Mouse (Mus musculus) retina, embryonic 14.5 days (tissue): ENCODE results near the gene Fbxo33.
A peak's percentile ranks its signal among the peaks of the same experiment; 100 is the strongest.
"Not testable (repeated sequence)": the region's sequence is repeated elsewhere in the genome, so short reads cannot be mapped to it uniquely, and the experiment has no call there.

Experiments
- DNase-seq: peaks from one replicate; pipeline ENCODE4 v3.0.0-alpha.2; 2015; ENCODE audit warnings: low spot score

Fbxo33 gene

DNA sequence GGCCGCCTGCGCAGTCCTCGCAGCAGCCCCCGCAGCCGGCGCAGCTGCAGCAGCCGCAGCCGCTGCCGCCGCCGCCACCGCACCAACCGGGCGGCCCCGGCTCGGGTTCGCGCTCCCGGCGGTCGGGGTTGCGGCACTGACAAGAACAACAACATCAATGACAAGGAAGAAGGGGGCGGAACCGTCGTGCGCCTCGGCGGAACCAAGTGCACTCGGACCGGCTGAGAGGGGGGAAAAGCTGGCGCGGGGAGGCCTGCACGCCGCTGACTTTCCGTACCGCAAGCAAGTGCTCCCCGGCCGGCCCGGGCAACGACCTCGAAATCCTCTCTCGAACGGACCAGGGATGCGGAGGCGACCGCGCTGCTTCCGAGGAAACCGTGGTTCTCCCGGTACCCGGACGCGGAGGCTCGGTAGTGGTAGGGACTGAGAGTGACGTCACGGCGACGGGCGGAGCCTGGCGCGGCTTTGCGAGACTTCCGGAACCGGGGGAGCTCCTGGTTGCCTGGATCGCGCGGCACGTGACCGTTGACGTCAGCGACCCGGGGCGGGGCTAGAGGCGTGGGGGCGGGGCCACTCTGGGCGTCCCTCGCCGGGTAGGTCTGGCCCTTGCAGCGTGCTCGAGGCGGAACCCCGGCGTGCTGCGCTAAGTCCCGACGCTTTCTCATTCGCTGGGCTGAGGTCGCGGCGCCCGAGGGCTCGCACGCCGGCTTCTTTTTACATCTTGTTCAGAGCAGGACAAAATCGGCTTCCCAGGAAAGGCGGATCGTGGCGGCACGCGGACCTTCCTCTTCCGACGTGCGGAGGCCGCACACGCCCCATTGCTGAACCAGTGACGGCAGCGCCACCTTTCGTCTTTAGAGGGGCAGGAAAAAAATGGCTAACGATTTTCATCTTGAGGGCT is at the start of gene Fbxo33:
Gene Fbxo33 (minus strand): TSS at position 401 of the 901 bp plus-strand sequence.
- DNase-seq, result peak; percentile 98

DNA sequence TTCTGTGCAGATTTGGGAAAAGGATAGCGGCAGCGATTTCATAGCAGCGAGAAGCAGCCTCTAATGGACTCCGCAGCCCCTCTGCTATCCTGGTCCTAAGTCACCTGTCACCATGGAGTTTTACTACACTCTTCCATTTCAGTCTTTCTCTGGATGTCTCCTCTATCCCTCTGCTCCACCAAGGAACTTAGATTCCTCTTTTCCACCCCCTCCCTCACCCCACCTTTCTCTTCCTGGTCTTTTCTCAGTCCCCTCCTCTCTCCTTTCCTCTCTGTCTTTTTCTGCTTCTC is 46.4 kb upstream of the Fbxo33 start:
- DNase-seq, result no peak

DNA sequence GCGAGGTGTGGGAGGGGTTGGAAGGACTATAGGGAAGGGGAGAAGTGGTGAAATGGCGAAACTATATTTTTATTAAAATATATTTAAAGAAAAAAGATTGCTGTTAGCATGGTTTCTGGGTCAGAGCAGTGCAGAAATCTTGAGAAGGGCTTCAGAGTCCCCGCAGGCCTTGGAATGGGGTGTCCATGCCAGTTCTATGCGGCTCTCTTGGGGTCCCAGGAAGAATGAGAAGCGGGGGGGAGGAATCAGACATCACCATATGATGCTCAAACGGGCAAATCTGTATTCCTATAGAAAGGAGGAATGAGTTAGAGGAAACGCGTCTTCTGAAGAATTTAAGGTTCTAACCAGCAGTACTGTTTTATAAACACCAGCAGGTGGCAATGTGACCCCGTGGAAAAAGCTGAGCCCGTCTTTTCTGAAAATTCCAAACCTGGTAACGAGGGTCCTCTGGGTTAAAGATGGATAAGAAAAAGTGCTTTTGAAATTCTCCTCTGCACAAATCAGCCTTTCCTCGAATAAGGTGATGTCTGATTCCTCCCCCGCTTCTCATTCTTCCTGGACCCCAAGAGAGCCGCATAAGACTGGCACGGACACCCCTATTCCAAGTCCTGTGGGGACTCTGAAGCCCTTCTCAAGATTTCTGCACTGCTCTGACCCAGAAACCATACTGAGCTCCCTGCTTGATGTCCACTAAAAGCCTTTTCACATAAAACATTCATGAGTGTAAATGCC is 45.8 kb upstream of the Fbxo33 start:
- DNase-seq, result peak; percentile 84

DNA sequence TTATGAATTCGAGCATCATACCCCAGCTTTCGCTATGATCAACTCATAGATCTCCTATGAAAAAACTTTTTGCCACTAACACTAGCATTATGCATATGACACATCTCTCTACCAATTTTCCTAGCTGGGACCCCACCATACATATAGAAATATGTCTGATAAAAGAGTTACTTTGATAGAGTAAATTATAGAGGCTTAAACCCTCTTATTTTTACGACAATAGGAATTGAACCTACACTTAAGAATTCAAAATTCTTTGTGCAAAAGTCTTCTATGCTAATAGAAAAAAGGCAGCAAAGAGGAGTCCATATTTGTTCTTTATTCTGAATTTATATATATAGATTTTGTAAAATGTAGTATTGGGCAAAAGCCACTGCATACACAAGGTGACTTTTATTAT is 43.3 kb upstream of the Fbxo33 start:
- DNase-seq, result no peak

DNA sequence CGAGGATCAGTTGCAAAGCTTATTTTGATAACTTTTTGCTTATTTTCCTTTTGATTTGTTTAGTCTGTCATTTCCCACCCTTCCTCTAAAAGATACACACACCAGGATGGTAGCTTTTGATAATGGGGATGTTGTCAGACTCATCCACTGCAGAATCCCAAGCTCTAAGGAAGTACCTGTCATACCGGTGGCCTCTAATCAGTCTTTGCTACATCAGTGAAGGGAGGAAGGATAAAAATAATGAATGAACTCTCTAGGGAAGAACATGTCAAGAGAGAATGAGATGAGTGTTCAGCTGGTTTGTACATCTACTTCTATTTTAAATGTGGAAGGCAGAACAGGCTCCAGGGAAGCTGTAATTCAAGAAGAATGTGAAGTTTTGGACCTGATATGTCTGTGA is 41.3 kb upstream of the Fbxo33 start:
- no peak for DNase-seq

DNA sequence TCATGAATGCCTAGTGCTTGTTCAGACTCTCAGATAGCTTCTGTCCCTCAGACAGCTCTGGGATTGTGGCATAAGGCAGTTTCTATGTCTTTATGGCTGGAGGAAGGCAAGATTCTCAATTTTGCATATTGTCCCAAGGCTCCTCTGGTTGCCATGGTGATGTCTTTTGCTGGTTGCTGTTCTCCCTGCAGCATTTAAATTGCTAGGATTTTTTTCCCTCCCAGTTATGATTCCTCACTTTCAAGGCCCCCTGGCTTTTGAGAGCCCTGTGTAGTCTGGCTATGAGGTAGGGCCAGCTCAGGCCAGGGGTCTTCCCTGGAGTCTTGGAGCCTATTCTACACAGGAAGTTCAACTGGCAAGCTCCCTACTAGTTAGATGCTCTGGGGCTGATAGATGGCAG is 40.8 kb upstream of the Fbxo33 start:
- DNase-seq, result no peak

DNA sequence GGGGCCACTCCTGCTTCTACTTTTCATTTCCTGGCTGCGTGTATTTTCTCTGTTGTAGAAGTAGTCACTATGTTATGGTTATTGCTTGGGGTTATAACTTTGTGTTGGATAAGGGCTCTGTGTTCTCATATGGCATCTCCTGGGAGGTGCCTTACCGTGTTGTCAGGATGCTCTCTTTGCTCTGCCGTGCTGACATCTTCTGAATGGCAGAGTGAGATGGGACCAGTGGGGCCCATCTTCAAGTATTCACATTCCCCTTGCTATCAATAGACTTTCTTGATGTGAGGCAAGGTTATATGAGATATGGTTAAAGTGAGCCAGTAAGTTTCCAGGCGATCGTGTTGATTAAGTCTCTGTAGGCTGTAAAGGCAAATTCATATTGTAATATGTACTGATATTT is 39.5 kb upstream of the Fbxo33 start:
- DNase-seq, result no peak

DNA sequence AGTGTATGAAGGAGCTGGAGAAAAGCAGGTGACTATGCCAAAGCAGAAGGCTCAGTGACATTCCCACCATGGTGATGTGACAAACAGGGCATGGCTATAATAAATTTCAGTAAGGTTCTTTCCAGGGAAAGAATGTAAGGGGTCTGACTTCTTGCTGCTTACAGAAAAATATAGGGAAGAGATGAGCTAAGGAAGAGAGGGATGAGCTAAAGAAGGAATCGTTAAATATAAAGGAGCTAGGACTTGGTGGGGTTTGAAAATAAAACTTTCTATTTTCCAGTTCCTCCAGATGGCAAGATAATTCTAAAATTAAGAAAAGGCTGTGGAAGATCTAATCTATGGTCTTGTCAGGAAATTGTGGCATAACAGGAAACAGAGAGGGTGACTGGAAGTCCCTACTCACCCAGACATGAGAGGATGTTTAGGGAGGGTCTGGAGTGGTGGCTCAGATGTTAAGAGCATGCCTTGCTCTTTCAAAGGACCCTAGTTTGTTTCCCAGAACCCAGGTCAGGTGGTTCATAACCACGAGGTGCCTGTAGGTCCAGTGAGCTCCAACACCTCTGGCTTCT is 30.8 kb upstream of the Fbxo33 start:
- no peak for DNase-seq

DNA sequence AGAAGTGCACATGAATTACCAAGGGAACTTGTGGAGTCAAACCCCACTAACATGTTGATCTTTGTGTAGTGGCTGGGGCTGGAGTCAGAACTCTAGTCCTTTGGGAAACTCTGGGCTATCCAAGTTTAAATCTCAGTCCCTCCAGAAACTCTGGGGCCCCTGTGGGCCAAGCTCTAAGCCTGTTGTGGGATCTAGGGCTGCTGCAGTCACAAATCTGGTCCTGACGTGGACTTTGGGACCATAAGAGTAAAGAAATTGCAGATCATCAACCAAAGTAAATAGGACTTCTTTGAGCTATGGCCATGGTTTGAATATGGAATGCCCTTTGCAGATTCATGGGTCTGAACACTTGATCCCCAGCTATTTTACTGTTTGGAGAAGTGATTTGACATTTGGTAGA is 29.4 kb upstream of the Fbxo33 start:
- no peak for DNase-seq

DNA sequence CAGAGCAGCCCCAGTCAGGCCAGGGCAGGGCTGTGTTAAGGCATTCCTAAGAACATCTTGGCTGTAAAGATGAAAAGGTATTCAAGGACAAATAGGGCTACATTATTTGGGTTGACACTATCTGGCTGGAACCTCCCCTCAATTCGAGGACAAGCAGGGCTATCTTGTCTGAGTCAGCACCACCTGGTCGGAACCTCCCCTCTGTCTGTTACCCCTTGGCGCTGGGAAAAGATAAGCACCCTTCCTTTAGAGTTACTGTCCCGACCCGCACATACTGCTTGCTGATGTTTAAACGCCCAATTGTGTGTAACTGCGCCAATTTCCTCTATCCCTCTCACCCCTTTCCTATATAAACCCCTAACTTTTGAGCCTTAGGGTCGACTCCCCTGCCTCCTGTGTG is 21.5 kb upstream of the Fbxo33 start:
- not testable (repeated sequence) for DNase-seq

DNA sequence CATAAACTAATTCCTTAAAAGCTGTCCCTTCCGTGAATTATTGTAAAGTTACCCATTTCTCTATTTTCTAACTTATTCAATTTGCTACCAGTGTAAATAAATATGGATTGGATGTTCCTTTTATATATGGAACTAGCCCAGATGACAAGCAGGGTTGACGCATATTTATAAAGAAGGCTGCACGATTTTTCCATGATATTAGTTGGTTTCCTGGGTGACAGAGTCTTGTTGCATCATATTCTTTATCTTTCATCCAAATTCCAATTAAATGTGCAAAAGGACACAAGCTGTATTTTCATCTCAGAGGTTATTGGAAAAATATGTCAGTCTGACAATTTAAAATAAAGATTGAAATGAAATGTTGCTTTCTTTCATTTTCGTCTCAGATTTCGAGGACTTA is 18.9 kb upstream of the Fbxo33 start:
- DNase-seq, result no peak

DNA sequence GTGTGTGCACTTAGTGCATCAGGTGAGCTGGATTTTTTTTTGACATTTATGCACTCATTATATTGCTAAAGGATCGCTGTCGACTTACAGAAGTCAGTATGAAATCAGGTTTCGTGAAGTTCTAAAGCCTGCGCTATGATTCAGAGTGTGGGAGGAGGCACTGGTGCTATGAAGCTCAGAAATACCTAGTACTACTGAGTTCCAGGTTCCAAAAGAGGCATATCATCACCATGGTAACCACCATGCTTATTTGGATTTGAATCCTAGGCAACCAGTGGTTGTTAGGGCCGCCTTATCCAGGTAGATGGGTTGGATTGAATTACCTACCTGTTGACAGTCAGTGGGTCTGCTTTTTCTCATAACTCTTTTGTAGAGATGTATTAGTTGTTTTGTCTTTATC is 8.9 kb upstream of the Fbxo33 start:
- no peak for DNase-seq

DNA sequence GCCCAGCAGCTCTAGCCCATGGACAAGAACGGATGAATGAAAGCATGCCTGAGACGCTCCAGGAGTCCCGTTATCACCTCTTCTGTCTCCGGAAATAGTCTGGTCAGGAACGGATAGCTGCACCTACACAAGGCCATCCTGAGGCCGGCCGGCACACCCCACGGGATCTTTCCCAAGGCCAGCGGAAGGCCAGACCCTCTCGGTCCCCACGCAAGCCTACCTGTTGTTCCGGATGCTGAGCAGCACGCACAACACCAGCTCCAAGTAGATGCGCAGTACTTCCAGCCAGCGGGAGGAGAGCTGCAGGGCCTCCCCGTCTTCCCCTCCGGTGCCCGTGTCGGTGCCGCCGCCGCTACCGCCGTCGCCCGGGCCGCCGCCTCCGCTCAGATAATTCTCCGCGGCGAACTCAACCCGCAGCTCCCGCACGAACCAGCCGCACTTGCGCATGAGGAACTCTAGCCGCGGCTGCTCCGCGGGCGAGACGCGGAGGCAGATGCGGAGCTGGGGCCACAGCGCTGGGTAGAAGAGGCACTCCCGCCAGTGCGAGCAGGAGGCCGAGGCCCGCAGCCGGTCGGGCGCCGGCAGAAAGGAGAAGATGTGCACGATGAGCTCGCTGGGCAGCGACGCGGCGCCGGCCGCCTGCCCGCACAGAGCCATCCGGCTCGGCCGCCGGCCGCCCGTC is 744 bp downstream of the Fbxo33 start:
- peak; percentile 38 for DNase-seq

DNA sequence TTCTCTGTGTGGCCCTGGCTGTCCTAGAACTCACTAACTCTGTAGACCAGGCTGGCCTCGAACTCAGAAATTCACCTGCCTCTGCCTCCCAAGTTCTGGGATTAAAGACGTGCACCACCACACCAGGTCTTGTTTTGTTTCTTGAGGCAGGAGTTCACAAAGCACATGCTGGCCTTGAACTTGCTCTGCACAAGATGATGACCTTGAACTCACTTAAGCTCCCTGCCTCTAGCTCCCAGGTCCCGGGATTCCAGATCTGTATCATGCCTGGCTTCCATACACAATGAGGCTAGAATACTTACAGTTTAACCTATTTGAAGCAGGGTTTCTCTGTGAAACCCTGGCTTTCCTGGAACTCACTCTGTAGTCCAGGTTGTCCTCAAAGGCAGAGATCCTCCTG is 2.2 kb downstream of the Fbxo33 start:
- no peak for DNase-seq

DNA sequence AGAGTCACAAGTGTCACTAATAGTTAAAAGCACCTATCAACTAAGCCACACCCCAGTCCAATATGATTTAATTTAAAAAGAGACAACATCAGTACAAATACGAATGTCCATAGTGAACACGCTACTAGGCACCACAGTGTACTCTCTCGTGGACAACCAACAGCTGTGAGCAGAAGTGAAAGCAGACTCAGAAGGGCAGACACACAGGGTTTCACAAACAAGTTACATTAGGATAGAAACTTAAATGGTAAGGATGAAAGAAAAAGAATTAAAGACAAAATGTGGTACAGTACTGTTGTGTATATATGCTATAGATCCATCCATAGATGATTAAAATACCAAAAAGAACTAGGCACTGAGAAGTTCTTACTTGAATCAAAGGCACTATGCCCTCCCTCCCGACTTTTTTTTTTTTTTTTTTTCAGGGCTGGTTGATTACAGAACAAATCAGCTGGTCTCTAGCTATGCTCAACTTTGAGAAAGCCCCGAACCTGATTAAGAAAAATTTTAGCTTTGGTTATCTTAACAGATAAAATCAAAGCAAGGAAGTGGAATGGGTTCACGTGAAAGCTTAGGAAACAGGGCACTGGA is 2.8 kb downstream of the Fbxo33 start:
- DNase-seq, result no peak

DNA sequence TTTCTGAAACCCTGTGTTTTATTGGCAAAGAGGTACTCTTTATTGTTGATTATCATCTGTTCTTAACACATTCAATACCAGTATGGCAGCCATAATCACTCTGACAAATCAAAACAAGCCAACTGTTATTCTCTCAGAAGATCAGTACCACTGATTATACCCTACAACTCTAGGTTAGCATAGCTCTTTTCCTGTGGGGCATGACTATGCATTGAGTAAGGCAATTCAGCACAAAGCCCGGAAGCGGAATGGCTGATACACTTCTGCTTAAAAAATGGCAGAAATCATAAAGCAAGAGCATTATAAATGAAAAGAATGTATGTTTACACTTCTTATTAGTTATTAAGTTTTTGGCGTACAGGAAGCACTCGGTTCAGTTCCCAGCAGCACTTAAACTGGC is 3.3 kb downstream of the Fbxo33 start:
- DNase-seq, result no peak

DNA sequence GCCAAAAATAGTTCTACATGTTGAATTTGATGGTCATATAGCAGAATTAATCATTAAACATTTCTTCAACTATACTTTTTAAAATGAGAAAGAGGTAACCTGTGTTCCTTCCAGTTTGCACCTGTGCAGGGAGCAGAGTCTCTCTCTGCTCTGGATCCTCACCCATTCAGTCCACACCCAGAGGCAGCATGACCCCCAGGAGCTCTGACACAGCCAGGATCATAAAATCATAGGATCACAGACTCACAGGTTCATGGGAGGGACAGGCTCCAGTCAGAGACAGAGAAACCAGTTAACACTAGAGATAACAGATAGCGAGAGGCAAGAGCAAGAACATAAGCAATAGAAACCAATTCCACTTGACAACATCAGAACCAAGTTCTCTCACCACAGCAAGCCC is 11.7 kb downstream of the Fbxo33 start:
- no peak for DNase-seq

DNA sequence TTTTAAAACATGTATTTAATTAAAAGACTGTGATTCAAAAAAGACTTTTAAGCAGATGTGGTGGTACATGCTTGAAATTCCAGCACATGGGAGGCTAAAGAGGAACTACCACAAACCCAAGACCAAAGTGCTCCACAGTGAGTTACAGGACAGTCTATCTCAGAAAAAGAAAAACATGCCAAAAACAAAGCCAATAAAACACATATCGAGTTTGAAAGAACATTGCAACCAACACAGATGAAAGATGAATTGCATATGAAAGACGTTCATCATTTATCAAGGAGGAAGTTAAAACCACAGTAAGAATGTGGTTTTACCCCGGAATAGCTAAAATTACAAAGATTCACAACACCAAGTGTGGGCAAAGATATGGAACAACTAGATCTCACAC is 12.5 kb downstream of the Fbxo33 start:
- DNase-seq, result no peak

DNA sequence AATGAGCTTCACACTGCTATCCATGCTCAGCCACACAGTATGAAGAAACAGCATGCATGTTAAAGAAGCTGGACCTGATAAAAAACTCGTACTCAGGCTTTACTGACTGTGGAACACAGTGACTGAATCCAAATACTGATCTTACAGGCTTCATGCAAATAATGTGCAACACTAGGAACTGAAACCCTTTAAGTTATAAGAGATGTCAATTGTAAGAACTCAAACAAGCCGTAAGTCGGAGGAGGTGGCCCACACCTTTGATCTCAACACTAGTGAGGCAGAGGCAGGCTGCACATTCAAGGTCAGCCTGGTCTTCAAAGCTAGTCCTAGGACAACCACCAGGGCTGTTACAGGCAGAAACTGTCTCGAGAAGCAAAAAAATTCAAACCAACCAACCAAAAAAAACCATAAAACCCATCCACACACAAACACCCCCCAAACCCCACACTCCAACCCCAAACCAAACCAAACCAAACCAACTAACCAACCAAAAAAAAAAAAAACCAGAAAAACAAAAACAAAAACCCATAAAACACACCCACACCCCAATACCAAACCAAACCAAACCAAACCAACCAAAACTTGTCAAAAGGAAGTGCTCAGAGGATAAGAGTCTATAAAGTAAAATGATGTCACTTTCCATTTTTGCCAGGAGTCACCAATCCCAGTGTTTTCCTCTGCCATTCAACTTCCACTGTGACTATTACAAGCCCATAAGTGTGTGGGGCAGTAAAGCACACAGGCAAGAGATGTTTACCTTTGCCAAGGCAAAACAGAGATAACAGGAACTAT is 13.1 kb downstream of the Fbxo33 start:
- no peak for DNase-seq

DNA sequence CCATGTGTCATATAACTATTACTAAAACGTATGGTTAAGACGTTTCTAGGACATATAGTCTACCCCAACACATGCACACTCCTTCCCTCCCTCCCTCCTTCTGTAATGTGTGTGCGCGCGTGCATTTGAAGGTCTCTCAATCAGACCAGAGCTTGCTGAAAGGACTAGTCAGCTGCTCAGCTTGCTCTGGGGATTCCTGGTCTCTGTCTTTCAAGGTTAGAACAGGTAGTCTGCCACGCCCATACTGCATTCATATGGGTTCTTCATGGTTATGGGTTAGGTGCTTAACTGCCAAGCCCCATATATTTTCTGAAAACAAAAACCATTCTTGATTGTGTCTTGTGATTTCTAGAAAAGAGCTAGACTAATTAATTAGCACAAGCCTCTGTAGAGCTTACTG is 14.0 kb downstream of the Fbxo33 start:
- no peak for DNase-seq

DNA sequence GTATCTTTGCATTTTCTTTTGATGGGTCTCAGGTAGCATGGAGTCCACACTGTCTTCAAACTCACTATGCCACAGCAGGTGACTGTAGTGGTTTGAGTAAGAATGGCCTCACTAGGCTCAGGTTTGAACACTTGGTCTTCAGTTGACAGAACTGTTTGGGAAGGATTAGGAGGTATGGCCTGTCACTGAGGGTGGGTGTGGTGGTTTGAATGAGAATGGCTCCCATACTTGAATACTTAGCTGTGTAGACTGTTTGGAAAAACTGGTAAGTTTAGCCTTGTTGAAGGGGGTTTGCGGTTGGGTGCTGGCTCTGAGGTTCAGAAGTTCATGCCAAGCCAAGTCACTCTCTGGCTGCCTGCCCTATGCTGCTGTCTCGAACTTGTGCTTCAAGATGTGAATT is 20.2 kb downstream of the Fbxo33 start:
- no peak for DNase-seq

DNA sequence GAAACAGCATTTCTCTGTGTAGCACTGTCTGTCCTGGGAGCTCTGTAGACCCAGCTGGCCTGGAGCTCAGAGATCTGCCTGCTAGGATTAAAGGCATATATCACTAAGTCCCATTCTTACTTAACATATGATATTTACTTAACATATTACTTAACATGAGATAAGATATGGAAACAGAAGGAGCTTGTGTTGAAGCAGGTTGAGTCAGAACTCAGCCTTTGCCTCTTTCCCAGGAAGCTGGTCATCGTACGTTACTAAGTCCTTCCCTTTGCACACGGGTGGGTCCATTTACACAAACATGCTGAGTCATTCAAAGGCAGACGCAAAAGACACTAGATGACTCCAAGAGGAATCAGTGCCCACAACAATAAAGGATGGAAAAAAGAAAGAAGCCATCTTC is 20.8 kb downstream of the Fbxo33 start:
- DNase-seq, result no peak
